Mouse (Mus musculus) kidney, adult 2 months (tissue): ENCODE measurements around the gene Tpsg1.

Source experiments
- CTCF ChIP-seq: fragments of 200-500 bp; conservative IDR thresholded peaks from 2 replicates; pipeline ENCODE4 v1.5.1; 2011; ENCODE audit warnings: low read depth, mild to moderate bottlenecking, control low read depth, low read length, moderate library complexity, mixed read lengths; ENCODE audit not compliant: insufficient read depth, insufficient read length
- POLR2A ChIP-seq: fragments of 200-500 bp; IDR thresholded peaks from one replicate; pipeline ENCODE4 v1.6.1; 2011; ENCODE audit warnings: low read depth, low read length, control low read depth

GRCm38 (mm10) chr17:25345462-25345861, 23.6 kb upstream of the Tpsg1 start, which contains the start of gene Tpsab1:
- TF ChIP-seq POLR2A (no peak), CTCF (no peak)
